Mouse (Mus musculus) liver, embryonic 15.5 days (tissue): ENCODE measurements around the gene Gm20388. TPM values are rescaled to one million over a fixed set of nuclear protein-coding genes. Genes with fewer than 3 reads are reported as not detected.

ENCODE experiments used
- ATAC-seq: fragments of 200-750 bp; cut with Nextera tagmentation; 2 replicates; pipeline ENCODE4 v1.8.0; 2017; ENCODE audit warnings: moderate number of reproducible peaks, mild to moderate bottlenecking, moderate library complexity; ENCODE audit not compliant: insufficient read depth
- H3K27ac ChIP-seq: fragments of 300-500 bp; sonication (generic); replicated peaks from 2 replicates; pipeline ENCODE4 v1.5.1; 2015; ENCODE audit warnings: mild to moderate bottlenecking, inconsistent platforms
- H3K27me3 ChIP-seq: fragments of 300-500 bp; sonication (generic); 2 replicates; pipeline ENCODE4 v1.6.1; 2015; ENCODE audit warnings: mild to moderate bottlenecking, inconsistent platforms
- H3K36me3 ChIP-seq: fragments of 300-500 bp; sonication (generic); replicated peaks from 2 replicates; pipeline ENCODE4 v1.6.1; 2015; ENCODE audit warnings: moderate library complexity, mild to moderate bottlenecking, inconsistent platforms
- H3K4me1 ChIP-seq: fragments of 300-500 bp; sonication (generic); replicated peaks from 2 replicates; pipeline ENCODE4 v1.6.1; 2015; ENCODE audit warnings: inconsistent platforms
- H3K4me2 ChIP-seq: fragments of 300-500 bp; sonication (generic); 2 replicates; pipeline ENCODE4 v1.6.1; 2015; ENCODE audit warnings: moderate library complexity, mild to moderate bottlenecking, inconsistent platforms
- H3K4me3 ChIP-seq: fragments of 300-500 bp; sonication (generic); replicated peaks from 2 replicates; pipeline ENCODE4 v1.5.1; 2015; ENCODE audit warnings: mild to moderate bottlenecking, inconsistent platforms
- H3K9ac ChIP-seq: fragments of 300-500 bp; sonication (generic); 2 replicates; pipeline ENCODE4 v1.6.1; 2015; ENCODE audit warnings: moderate library complexity, mild to moderate bottlenecking, inconsistent platforms
- H3K9me3 ChIP-seq: fragments of 300-500 bp; sonication (generic); replicated peaks from 2 replicates; pipeline ENCODE4 v1.6.1; 2016; ENCODE audit warnings: inconsistent platforms
- WGBS: fragments of 180-500 bp; shearing (Covaris S2); methylation state at CpG from one replicate; pipeline ENCODE4 v1.1.7; 2015; ENCODE audit warnings: mixed read lengths; ENCODE audit not compliant: insufficient replicate concordance; 5-methylcytosine and 5-hydroxymethylcytosine counted together
- polyA plus RNA-seq: library from polyadenylated mRNA; unstranded; fragments of >200 nt; fragmentation: Nextera tagmentation; extraction: Ambion mirVana; gene quantifications from 2 replicates; pipeline ENCODE4 v1.2.1, GENCODE M21; 2015

Gene Gm20388
- polyA plus RNA-seq, 1 experiment from 2014 or later = not detected

GRCm38 (mm10) chr8:122001339-122002115 lies 2090.9 kb downstream of the Gm20388 start:
- Histone ChIP-seq H3K27ac (no peak overlapping the region), H3K4me1 (no peaks in the 10 kb centered on the region), H3K4me2 (no peak overlapping the region), H3K9ac (no peak overlapping the region), H3K9me3 (no peaks in the 10 kb centered on the region), H3K4me3 (no peak overlapping the region), H3K27me3 (no peaks in the 10 kb centered on the region), H3K36me3 (peaks cover 94% of the 10 kb centered on the region)
- no peak for ATAC-seq
- WGBS = 88% methylated on average over 15 of the region's 15 CpGs

DNA sequence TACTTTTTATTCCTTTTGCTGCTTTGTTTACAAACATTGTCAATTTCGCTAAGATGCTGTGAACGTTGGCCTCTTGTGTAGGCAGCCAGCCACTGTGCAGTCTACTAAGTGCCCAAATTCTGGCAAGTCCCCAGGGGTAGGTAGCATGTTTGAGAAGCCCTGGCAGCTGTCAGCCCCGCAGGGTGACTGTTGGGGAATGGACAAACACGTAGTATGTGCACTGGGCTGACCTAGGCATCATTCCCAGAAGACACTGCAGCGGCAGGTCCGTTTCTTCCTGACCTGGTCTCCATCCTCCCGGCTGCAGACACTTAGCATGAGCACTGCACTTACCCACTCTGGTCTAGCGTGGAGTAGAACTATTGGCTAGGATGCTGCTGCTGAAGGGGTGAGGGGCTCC lies 2093.0 kb downstream of the Gm20388 start:
- no peak overlapping the region for H3K4me2 ChIP-seq
- H3K9ac ChIP-seq = no peak overlapping the region
- H3K27me3 ChIP-seq = no peaks in the 10 kb centered on the region
- WGBS = 78% methylated on average over 8 of the region's 8 CpGs
- H3K9me3 ChIP-seq = no peaks in the 10 kb centered on the region
- no peak overlapping the region for H3K27ac ChIP-seq
- no peaks in the 10 kb centered on the region for H3K4me1 ChIP-seq
- no peak for ATAC-seq
- H3K36me3 ChIP-seq = peaks cover 93% of the 10 kb centered on the region
- H3K4me3 ChIP-seq = no peak overlapping the region

- Histone ChIP-seq H3K36me3 (peaks cover 93% of the 10 kb centered on the region), H3K4me3 (no peak overlapping the region), H3K4me2 (no peak overlapping the region), H3K9me3 (no peaks in the 10 kb centered on the region), H3K27ac (no peak overlapping the region), H3K27me3 (no peaks in the 10 kb centered on the region), H3K4me1 (no peaks in the 10 kb centered on the region), H3K9ac (no peak overlapping the region)
- 84% methylated on average over 5 of the region's 5 CpGs for WGBS
- no peak for ATAC-seq
Measured at GRCm38 (mm10) chr8:122004131-122004530, 2093.5 kb downstream of the Gm20388 start.

DNA sequence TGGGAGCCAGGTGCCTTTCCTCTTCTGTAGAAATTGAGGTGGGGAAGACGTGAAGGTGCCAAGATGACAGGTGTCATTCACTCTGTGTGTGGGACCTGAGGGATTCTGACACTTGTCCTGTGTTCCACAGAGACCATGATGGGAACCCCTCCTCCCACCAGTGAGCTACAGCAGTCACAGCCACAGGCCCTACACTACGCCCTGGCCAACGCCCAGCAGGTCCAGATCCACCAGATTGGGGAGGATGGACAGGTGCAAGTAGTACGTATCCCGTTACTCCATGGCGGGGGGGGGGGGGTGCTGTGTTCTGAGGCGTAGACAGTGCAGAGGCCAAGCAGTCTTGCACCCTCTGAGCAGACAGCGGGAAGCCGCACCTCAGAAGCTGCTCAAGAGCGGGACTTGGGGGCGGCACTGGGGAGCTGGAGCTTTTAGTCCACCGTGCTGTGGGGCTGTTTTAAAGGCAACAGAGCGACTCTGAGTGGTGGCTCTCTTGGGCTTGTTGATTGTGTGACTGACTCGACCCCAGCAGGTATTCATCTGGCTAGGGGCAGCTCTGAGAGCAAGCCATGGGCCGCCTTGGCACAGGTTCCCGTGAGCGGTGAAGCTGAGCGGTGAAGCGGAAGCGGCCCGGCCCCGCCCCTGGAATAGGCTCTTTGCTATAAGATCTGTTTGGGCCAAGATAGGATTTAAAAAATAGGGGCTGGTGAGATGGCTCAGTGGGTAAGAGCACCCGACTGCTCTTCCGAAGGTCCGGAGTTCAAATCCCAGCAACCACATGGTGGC lies 2095.0 kb downstream of the Gm20388 start:
- H3K36me3 ChIP-seq = peaks cover 92% of the 10 kb centered on the region
- no peaks in the 10 kb centered on the region for H3K9me3 ChIP-seq
- H3K27me3 ChIP-seq = no peaks in the 10 kb centered on the region
- no peak overlapping the region for H3K4me2 ChIP-seq
- no peak overlapping the region for H3K4me3 ChIP-seq
- WGBS = 88% methylated on average over 25 of the region's 25 CpGs
- H3K27ac ChIP-seq = no peak overlapping the region
- no peak for ATAC-seq
- no peak overlapping the region for H3K9ac ChIP-seq
- H3K4me1 ChIP-seq = no peaks in the 10 kb centered on the region

- Histone ChIP-seq H3K9ac (no peak overlapping the region), H3K4me1 (no peaks in the 10 kb centered on the region), H3K27ac (no peak overlapping the region), H3K36me3 (peaks cover 86% of the 10 kb centered on the region), H3K9me3 (no peaks in the 10 kb centered on the region), H3K4me3 (no peak overlapping the region), H3K27me3 (no peaks in the 10 kb centered on the region), H3K4me2 (no peak overlapping the region)
- no peak for ATAC-seq
- WGBS = 81% methylated on average over 13 of the region's 13 CpGs
Measured at GRCm38 (mm10) chr8:122006688-122007484, 2096.2 kb downstream of the Gm20388 start.

DNA sequence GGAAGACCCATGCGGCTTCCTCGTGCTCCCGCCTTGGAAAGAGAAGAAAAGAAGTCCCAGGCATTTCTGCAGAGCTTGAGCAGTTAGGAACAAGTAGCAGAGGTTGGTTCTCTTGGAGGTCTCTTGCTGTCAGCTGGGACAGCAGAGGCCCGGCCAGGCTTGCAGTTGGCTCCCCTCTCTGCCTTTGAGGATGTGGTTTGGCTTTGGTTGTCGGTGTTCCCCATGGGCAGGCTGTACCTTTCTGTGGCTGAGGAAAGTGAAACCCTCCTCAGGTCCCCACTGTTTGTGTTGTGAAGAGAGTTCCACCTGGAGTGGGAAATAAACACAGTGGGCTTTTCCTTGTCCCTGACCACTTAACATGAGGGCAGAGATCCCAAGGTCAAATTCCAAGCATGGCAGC lies 2097.8 kb downstream of the Gm20388 start:
- ATAC-seq = no peak
- Histone ChIP-seq H3K27me3 (no peaks in the 10 kb centered on the region), H3K4me1 (no peaks in the 10 kb centered on the region), H3K27ac (no peak overlapping the region), H3K9ac (no peak overlapping the region), H3K4me2 (no peak overlapping the region), H3K4me3 (no peak overlapping the region), H3K36me3 (peaks cover 76% of the 10 kb centered on the region), H3K9me3 (no peaks in the 10 kb centered on the region)
- WGBS = 75% methylated on average over 5 of the region's 5 CpGs

- H3K9ac ChIP-seq = no peak overlapping the region
- no peaks in the 10 kb centered on the region for H3K9me3 ChIP-seq
- no peaks in the 10 kb centered on the region for H3K27me3 ChIP-seq
- peaks cover 64% of the 10 kb centered on the region for H3K36me3 ChIP-seq
- ATAC-seq = no peak
- no peaks in the 10 kb centered on the region for H3K4me1 ChIP-seq
- H3K4me3 ChIP-seq = no peak overlapping the region
- WGBS = 66% methylated on average over 5 of the region's 5 CpGs
- H3K27ac ChIP-seq = no peak overlapping the region
- H3K4me2 ChIP-seq = no peak overlapping the region
Measured at GRCm38 (mm10) chr8:122010638-122011037, 2100.0 kb downstream of the Gm20388 start.

DNA sequence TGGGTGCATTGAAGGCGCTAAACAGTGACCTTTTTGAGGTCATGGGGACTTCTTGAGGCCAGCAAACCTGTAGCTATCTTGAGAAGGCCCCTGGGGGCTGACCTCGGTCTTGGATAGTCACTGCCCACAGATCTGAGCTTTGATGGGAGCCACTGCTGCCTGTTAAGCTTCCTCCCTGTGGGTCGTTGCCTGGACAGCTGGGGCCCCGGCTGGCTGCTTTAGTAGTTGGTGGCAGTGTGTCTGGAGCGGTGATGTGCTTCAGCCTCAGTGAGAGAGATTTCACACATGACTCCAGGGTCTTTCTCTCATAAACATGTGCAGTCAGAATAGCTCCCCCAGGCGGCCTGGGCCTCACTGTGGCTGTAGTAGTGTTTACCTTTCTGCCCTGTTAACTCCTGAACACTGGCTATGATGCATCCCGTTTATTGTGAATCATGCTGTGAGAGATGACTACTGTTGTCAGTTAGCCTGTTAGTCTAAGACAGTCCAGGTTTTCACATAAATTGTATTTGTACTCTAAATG lies 2100.5 kb downstream of the Gm20388 start:
- 64% methylated on average over 7 of the region's 7 CpGs for WGBS
- no peak overlapping the region for H3K9ac ChIP-seq
- no peak overlapping the region for H3K4me2 ChIP-seq
- no peaks in the 10 kb centered on the region for H3K4me1 ChIP-seq
- H3K4me3 ChIP-seq = no peak overlapping the region
- H3K9me3 ChIP-seq = no peaks in the 10 kb centered on the region
- ATAC-seq = no peak
- H3K36me3 ChIP-seq = peaks cover 66% of the 10 kb centered on the region
- no peak overlapping the region for H3K27ac ChIP-seq
- H3K27me3 ChIP-seq = no peaks in the 10 kb centered on the region

DNA sequence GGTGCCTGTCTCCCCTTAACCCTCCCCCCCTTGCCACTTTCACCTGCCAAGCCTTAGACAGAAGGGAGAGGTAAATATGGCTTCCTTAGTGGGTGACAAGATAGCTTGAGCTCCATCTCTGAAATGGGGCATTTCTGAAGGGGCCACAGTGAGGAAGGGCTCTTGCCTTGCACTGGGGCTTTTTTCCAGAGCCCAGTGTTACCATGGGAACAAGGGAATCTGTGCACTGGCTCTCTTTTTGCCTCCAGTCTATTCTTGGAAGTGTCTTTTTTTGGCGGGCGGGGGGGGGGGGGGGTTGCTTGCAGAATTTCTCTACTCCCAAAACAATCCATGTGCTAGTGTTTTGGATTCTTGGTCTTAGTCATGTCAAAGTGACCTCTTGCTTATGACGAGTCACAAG lies 2104.0 kb downstream of the Gm20388 start:
- Histone ChIP-seq H3K4me1 (no peaks in the 10 kb centered on the region), H3K9ac (no peak overlapping the region), H3K27me3 (no peaks in the 10 kb centered on the region), H3K4me2 (no peak overlapping the region), H3K9me3 (no peaks in the 10 kb centered on the region), H3K27ac (no peak overlapping the region), H3K36me3 (peaks cover 41% of the 10 kb centered on the region), H3K4me3 (no peak overlapping the region)
- ATAC-seq = no peak
- 77% methylated on average over 3 of the region's 3 CpGs for WGBS

DNA sequence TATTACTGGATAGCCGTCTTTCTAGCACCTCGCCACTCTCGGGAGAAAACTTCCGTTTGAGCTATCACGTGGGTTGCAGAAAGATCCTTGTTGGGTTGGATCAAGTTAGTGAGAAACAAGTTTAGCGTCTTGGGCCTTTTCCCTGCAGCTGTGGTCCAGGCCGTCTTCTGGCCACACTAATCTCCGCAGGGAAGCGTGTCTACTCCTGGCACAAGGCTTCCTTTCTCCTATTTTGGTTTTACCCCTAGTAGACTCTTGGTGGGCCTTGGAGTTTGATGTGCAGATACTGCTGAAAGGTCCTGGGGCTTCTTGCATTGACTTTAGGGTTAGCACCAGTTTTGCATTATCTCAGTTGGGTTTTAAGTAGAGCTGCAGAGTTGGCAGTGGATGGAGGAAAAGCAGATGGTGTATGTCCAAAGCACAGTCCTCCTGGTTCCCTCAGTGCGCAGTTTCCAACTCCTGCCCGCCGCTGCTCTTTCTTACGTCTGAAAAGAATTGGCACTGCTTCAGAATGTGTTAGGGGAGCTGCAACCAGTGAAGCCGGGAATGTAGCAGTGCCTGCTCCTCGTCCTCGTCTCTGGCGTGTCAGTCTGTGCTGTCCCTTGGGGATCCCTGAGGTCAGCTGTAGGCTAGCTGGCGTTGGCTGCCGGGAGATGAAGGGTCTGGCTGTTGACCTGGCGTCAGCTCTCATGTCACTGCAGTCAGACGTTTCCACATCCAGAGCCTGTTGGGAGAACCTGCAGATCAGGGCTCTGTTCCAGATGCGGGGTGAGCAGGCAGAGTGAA lies 2107.6 kb downstream of the Gm20388 start:
- Histone ChIP-seq H3K36me3 (peaks cover 35% of the 10 kb centered on the region), H3K4me3 (no peak overlapping the region), H3K4me1 (peaks cover 9% of the 10 kb centered on the region), H3K4me2 (no peak overlapping the region), H3K9me3 (no peaks in the 10 kb centered on the region), H3K27ac (no peak overlapping the region), H3K9ac (no peak overlapping the region), H3K27me3 (no peaks in the 10 kb centered on the region)
- WGBS = 82% methylated on average over 22 of the region's 22 CpGs
- ATAC-seq = no peak
